Mouse (Mus musculus): ENCODE data around the gene Pced1a. TPM values are rescaled to one million over a fixed set of nuclear protein-coding genes. Genes with fewer than 3 reads are reported as not detected.
"Not testable (repeated sequence)": the region's sequence is repeated elsewhere in the genome, so short reads cannot be mapped to it uniquely, and the experiment has no call there.

The Pced1a gene
- total RNA-seq, 2 experiments from 2014 or later: 19.1 to 23.3 TPM

GRCm38 (mm10) chr2:130395696-130396095 lies 28.8 kb downstream of the Pced1a start:
- no peak for DNase-seq (ENCODE audit: low spot score in 2 of 2)

- DNase-seq (ENCODE audit: low spot score in 2 of 2): no peak
These were observed 31.7 kb downstream of the Pced1a start for GRCm38 (mm10) chr2:130392836-130393235.

DNA sequence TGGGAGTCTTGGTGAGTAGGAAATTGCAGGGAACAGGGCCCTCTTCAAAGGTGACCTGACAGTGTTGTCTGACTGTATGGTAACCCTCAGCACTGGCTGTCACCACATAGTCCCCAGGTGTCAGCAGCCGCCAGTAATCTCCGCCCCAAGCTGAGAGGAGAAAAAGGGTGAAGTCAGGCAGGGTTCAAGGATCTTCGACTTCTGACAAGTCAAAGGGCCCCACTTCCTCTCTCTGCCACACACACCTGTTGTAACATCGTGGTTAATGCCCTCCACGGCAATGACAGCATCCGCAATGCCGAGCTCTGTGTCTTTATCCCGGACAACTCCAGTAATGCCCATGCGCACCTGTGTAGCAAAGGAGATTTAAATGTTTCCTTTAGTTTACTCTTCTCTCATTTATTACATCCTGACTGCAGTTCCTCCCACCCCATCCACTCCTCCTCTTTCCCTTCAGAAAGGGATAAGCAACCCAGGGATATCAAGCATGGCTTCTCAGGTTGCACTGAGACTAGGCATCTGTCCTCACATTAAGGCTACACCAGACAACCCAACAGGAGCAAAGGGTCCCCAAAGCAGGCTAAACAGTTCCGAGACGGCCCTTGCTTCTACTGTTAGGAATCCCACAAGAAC lies 33.4 kb downstream of the Pced1a start:
- DNase-seq (ENCODE audit: low spot score in 2 of 2): no peak

GRCm38 (mm10) chr2:130388796-130389195 lies 35.7 kb downstream of the Pced1a start:
- no peak for DNase-seq (ENCODE audit: low spot score in 2 of 2)

DNA sequence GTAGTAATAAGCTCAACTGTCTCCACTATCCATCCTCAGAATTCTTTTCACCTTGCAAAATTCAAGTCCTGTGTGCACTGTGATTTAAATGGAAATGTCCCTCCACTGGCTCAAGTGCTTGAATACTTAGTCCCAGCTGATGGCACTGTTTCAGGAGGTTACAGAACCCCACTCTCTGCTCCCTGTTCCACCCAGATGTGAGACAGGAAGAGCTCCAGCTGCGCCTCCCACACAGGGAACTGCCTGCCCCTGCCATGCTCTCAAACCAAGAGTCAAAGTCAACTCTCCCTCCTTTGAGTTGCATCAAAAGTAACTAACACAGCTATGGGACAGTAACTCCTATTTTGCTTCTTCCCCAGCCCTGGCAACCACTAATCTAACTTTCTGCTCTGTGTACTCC lies 38.3 kb downstream of the Pced1a start:
- no peak for DNase-seq (ENCODE audit: low spot score in 2 of 2)

- no peak for DNase-seq (ENCODE audit: low spot score in 2 of 2)
These were observed 40.6 kb downstream of the Pced1a start for GRCm38 (mm10) chr2:130383895-130384294.

GRCm38 (mm10) chr2:130383205-130383604 lies 41.3 kb downstream of the Pced1a start:
- no peak for DNase-seq (ENCODE audit: low spot score in 2 of 2)

GRCm38 (mm10) chr2:130374951-130375350 lies 49.5 kb downstream of the Pced1a start:
- DNase-seq (ENCODE audit: low spot score in 2 of 2): no peak

- DNase-seq (ENCODE audit: low spot score in 2 of 2): not testable (repeated sequence)
These were observed 51.5 kb downstream of the Pced1a start for GRCm38 (mm10) chr2:130373026-130373425.

GRCm38 (mm10) chr2:130367386-130367785 lies 57.1 kb downstream of the Pced1a start:
- no peak for DNase-seq (ENCODE audit: low spot score in 2 of 2)

Other genes with a start within 250 kb of the Pced1a start
- gene Snrpb, start 245.3 kb downstream of the Pced1a start, total RNA-seq (2021): 100 to 1,000 TPM; 103 to 106 TPM
- gene Tmc2, start 229.5 kb downstream of the Pced1a start, total RNA-seq (2021): not detected
- gene Nop56, start 150.3 kb downstream of the Pced1a start, total RNA-seq (2021): 100 to 1,000 TPM; 171 to 187 TPM
- 100 to 1,000 TPM; 228 to 246 TPM for gene Idh3b, start 140.2 kb downstream of the Pced1a start, total RNA-seq (2021)
- gene Ebf4, start 129.5 kb downstream of the Pced1a start, total RNA-seq (2021): 10 to 100 TPM; 15.6 to 16.2 TPM
- 10 to 100 TPM; 16.9 to 20.0 TPM for gene Cpxm1, start 27.1 kb downstream of the Pced1a start, total RNA-seq (2021)
- not detected for gene Gm28372, start 19.5 kb downstream of the Pced1a start, total RNA-seq (2021)
- not detected for gene 1700020A23Rik, start 19.4 kb downstream of the Pced1a start, total RNA-seq (2021)
- not detected for gene Tmem239, start 18.2 kb downstream of the Pced1a start, total RNA-seq (2021)
- gene Vps16, start 362 bp downstream of the Pced1a start, total RNA-seq (2021): 10 to 100 TPM; 87.1 to 98.7 TPM
- gene Ptpra, start 25.6 kb upstream of the Pced1a start, total RNA-seq (2021): 100 to 1,000 TPM; 283 to 297 TPM
- 10 to 100 TPM; 73.6 to 81.5 TPM for gene Mrps26, start 139.0 kb upstream of the Pced1a start, total RNA-seq (2021)
- gene Oxt, start 151.5 kb upstream of the Pced1a start, total RNA-seq (2021): not detected
- not detected for gene Avp, start 157.9 kb upstream of the Pced1a start, total RNA-seq (2021)
- 1 to 10 TPM; 8.1 to 8.7 TPM for gene Fastkd5, start 205.3 kb upstream of the Pced1a start, total RNA-seq (2021)
- 1 to 10 TPM; 7.4 to 8.2 TPM for gene Ubox5, start 205.3 kb upstream of the Pced1a start, total RNA-seq (2021)
- 10 to 100 TPM; 43.9 to 50.5 TPM for gene Lzts3, start 218.1 kb upstream of the Pced1a start, total RNA-seq (2021)
- gene Ddrgk1, start 240.0 kb upstream of the Pced1a start, total RNA-seq (2021): 10 to 100 TPM; 57.9 to 71.9 TPM
- 10 to 100 TPM; 39.5 to 43.4 TPM for gene Itpa, start 242.9 kb upstream of the Pced1a start, total RNA-seq (2021)